Comparison of ENCODE assay signal across 8 mouse cellular contexts in genomic region chr11:34845567-34846267, GRCm38 (mm10). TPM values are rescaled to one million over a fixed set of nuclear protein-coding genes. Genes with fewer than 3 reads are reported as not detected.
DNase-seq lines count a peak whose midpoint lies in the region; ATAC-seq and TF ChIP-seq lines count a peak whose summit lies in the region.

No protein-coding gene starts in this region.

- no peak for TF ChIP-seq CTCF in Patski (IDR thresholded peaks at IDR 0.05)

- POLR2A ChIA-PET in Patski (lab: Charles Lee): interaction anchor here (0.6 kb wide), 1 partner anchor 596 kb away, joined by 3 read pairs; no protein-coding TSS in a partner anchor

- no peak for DNase-seq in Patski (ENCODE audit: low read depth, low spot score)
- DNase-seq in brain, adult 2 months (ENCODE audit: low read depth, low spot score): peak; percentile 24
- DNase-seq in heart, postnatal 36 days: peak; percentile 37 to 47
- DNase-seq in lung, postnatal 25 days (ENCODE audit: low spot score): peak; percentile 63
- DNase-seq in cerebellum, adult 8-10 months: no peak
- no peak for DNase-seq in cerebellum, adult 11-12 months
- DNase-seq in right cerebral cortex, postnatal 10 days (ENCODE audit: low spot score in 2 of 2): no peak
- no peak for DNase-seq in thymus, postnatal 14 days

- intact Hi-C loops in heart, postnatal 36 days (cut with DNase I): loop anchor here (1.0 to 10.0 kb wide), 2 partner anchors 606 to 819 kb away; no protein-coding TSS in a partner anchor

- peaks cover 26% of the 10 kb centered on the region for H3K27me3 ChIP-seq in Patski

- in situ Hi-C loops in Patski (cut with MboI; ENCODE audit: low pct_unique_long_range_greater_than_20kb): loop anchor here (10.0 to 25.0 kb wide), 4 partner anchors 559 to 1167 kb away; no protein-coding TSS in a partner anchor

- ATAC-seq in Patski: peak; percentile 54

- CTCF ChIA-PET in Patski (lab: Charles Lee): interaction anchor here (0.7 to 1.6 kb wide), 7 partner anchors 9 to 1156 kb away, joined by 3 to 5 read pairs (median 3); partner anchors contain the start of gene Spdl1

RNA-seq across cellular contexts. Expression of gene Spdl1, which starts 12.3 kb away (rescaled TPM):
- polyA plus RNA-seq in Patski (2021): 11.5 TPM
- under 1 TPM; 0.19 to 0.73 TPM for total RNA-seq in heart, postnatal 36 days (2021)

Comparison
In these comparisons a context has a peak if more than half of its experiments do, and no peak if none do; other contexts are left out.
1. DNase-seq: peak in brain, adult 2 months (single experiment), heart, postnatal 36 days (2 of 2) and lung, postnatal 25 days (single experiment); none in Patski (single experiment), cerebellum, adult 8-10 months (single experiment), cerebellum, adult 11-12 months (single experiment), right cerebral cortex, postnatal 10 days (0 of 2) and thymus, postnatal 14 days (single experiment).